Comparison of ENCODE assay signal across 9 mouse cellular contexts in the genomic region with DNA sequence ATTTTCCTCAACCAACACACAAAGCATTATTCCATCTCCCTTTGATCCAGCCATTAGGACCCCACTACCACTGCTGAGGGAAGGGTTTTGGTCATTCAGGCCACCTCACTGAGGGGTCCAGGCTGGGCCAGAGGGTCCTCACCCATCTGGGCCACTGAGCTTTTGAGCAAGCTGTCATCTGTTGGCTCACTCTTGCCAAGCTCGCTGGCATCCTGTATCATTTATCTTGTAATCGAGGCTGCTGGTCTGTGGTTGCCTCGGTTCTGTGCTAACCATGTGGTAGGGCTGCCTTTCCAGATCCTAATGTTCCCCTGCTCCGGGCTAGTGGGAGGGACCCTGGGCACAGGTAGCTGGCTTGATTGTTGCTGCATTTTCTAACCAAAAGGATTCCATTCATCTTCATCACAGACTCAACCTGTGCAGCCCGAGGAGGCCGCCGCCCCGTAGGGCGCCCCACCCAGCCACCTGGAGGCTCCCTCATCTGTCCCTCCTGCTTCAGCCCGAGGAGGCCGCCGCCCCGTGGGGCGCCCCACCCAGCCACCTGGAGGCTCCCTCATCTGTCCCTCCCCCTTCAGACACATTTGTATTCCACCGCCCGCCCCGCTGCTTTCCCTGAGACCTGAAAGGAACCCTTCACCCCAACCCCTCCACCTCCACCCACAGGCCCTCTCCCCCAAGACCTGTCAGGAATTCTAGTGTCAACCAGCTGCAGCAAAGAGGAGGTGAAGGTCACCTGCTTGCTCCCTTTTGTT.
DNase-seq lines count a peak whose midpoint lies in the region; ATAC-seq and TF ChIP-seq lines count a peak whose summit lies in the region.
"Had no signal": no experiment of that assay in that cellular context is flagged by ENCODE, and none has a peak within 500 bp of the region (broad histone marks: within the 10 kb centered on the region; RNA-seq: fewer than 3 reads in every experiment).

No protein-coding gene starts in this region.

- TF ChIP-seq POLR2A in brain, embryonic 14.5 days (IDR thresholded peaks at IDR 0.05; ENCODE audit: borderline replicate concordance, extremely low read depth, insufficient read depth, insufficient read length, poor library complexity, severe bottlenecking) = no peak

- H3K27me3 ChIP-seq in hindbrain, embryonic 10.5 days (ENCODE audit: insufficient read depth, poor library complexity, severe bottlenecking) = peaks cover 43% of the 10 kb centered on the region
- no peaks in the 10 kb centered on the region for H3K27me3 ChIP-seq in hindbrain, embryonic 11.5 days (ENCODE audit: control insufficient read depth, insufficient read depth, low read length)
- no peaks in the 10 kb centered on the region for H3K27me3 ChIP-seq in hindbrain, embryonic 16.5 days (replicated peaks; ENCODE audit: control insufficient read depth, insufficient read depth, low read length)
- H3K27me3 ChIP-seq in neural tube, embryonic 13.5 days = peaks cover 2% of the 10 kb centered on the region; the same call in 1 of the 2 replicates

- peak overlapping the region; percentile 8; the same call in 1 of the 2 replicates for H3K27ac ChIP-seq in hindbrain, embryonic 10.5 days
- no peak overlapping the region for H3K27ac ChIP-seq in hindbrain, embryonic 11.5 days (ENCODE audit: low read depth, low read length)
- H3K27ac ChIP-seq in hindbrain, embryonic 16.5 days (ENCODE audit: low read depth, low read length) = peak overlapping the region; percentile 48; the same call in 1 of the 2 replicates
- peak overlapping the region; percentile 68 for H3K27ac ChIP-seq in neural tube, embryonic 13.5 days (replicated peaks)

- H3K9me3 ChIP-seq in hindbrain, embryonic 10.5 days = no peaks in the 10 kb centered on the region
- H3K9me3 ChIP-seq in hindbrain, embryonic 11.5 days (ENCODE audit: control insufficient read depth, low read length) = no peaks in the 10 kb centered on the region
- H3K9me3 ChIP-seq in hindbrain, embryonic 16.5 days (ENCODE audit: control insufficient read depth, low read length) = no peaks in the 10 kb centered on the region
- H3K9me3 ChIP-seq in neural tube, embryonic 13.5 days = no peaks in the 10 kb centered on the region

- 51% methylated on average over 17 of the region's 17 CpGs for WGBS in hindbrain, embryonic 10.5 days
- WGBS in hindbrain, embryonic 11.5 days = 46% methylated on average over 17 of the region's 17 CpGs
- 35% methylated on average over 17 of the region's 17 CpGs for whole genome bisulfite sequencing in hindbrain, embryonic 16.5 days
- 47% methylated on average over 17 of the region's 17 CpGs for WGBS in neural tube, embryonic 13.5 days

- ATAC-seq in hindbrain, embryonic 11.5 days (ENCODE audit: low FRiP score) = no peak
- peak; percentile 15; the same call in 1 of the 2 replicates for ATAC-seq in hindbrain, embryonic 16.5 days
- no peak for ATAC-seq in neural tube, embryonic 13.5 days (ENCODE audit: low read depth)
- ATAC-seq in monocyte, adult 5-6 weeks (replicated peaks; ENCODE audit: insufficient number of reproducible peaks, low FRiP score, low TSS enrichment, poor library complexity, severe bottlenecking) = no peak
- no peak for ATAC-seq in activated CD4-positive, CD25-positive, alpha-beta regulatory T cell, adult 4 months

- no peak for TF ChIP-seq CTCF in brain, embryonic 14.5 days (IDR thresholded peaks at IDR 0.05; ENCODE audit: borderline replicate concordance, extremely low read depth, insufficient read depth, insufficient read length)

- H3K4me3 ChIP-seq in hindbrain, embryonic 10.5 days = no peak overlapping the region
- no peak overlapping the region for H3K4me3 ChIP-seq in hindbrain, embryonic 11.5 days (ENCODE audit: low read depth, low read length)
- H3K4me3 ChIP-seq in hindbrain, embryonic 16.5 days (ENCODE audit: low read length) = no peak overlapping the region
- no peak overlapping the region for H3K4me3 ChIP-seq in neural tube, embryonic 13.5 days

- no peak for DNase-seq in hindbrain, embryonic 10.5 days (ENCODE audit: low spot score)
- DNase-seq in hindbrain, embryonic 11.5 days (ENCODE audit: low spot score) = no peak
- DNase-seq in brain, embryonic 14.5 days (ENCODE audit: low read depth) = peak; percentile 62
- no peak for DNase-seq in adrenal gland, postnatal 10 days
- DNase-seq: liver had no signal

- H3K9ac ChIP-seq in hindbrain, embryonic 11.5 days (ENCODE audit: low read depth, low read length) = no peak overlapping the region
- H3K9ac ChIP-seq in hindbrain, embryonic 16.5 days (ENCODE audit: low read depth, low read length) = peak overlapping the region; percentile 5; the same call in 1 of the 2 replicates
- H3K9ac ChIP-seq in neural tube, embryonic 13.5 days = peak overlapping the region; percentile 38; the same call in 1 of the 2 replicates

- H3K4me2 ChIP-seq in hindbrain, embryonic 11.5 days (replicated peaks; ENCODE audit: low read depth, low read length) = no peak overlapping the region
- no peak overlapping the region for H3K4me2 ChIP-seq in hindbrain, embryonic 16.5 days (ENCODE audit: low read length)
- H3K4me2 ChIP-seq in neural tube, embryonic 13.5 days = no peak overlapping the region

- no peaks in the 10 kb centered on the region for H3K36me3 ChIP-seq in hindbrain, embryonic 10.5 days
- no peaks in the 10 kb centered on the region for H3K36me3 ChIP-seq in hindbrain, embryonic 11.5 days (ENCODE audit: control insufficient read depth, insufficient read depth, low read length)
- no peaks in the 10 kb centered on the region for H3K36me3 ChIP-seq in hindbrain, embryonic 16.5 days (ENCODE audit: control insufficient read depth, insufficient read depth, low read length)
- H3K36me3 ChIP-seq in neural tube, embryonic 13.5 days = no peaks in the 10 kb centered on the region

- peaks cover 38% of the 10 kb centered on the region for H3K4me1 ChIP-seq in hindbrain, embryonic 10.5 days (replicated peaks)
- peaks cover 5% of the 10 kb centered on the region; the same call in 1 of the 2 replicates for H3K4me1 ChIP-seq in hindbrain, embryonic 11.5 days (replicated peaks; ENCODE audit: control insufficient read depth, insufficient read depth, low read length)
- H3K4me1 ChIP-seq in hindbrain, embryonic 16.5 days (ENCODE audit: control insufficient read depth, insufficient read depth, low read depth, low read length) = peaks cover 19% of the 10 kb centered on the region
- peaks cover 55% of the 10 kb centered on the region for H3K4me1 ChIP-seq in neural tube, embryonic 13.5 days (replicated peaks)
